9 mouse cellular contexts compared by ENCODE assay signal in genomic region chr8:104383977-104384376, GRCm38 (mm10). TPM values are rescaled to one million over a fixed set of nuclear protein-coding genes. Genes with fewer than 3 reads are reported as not detected.
DNase-seq lines count a peak whose midpoint lies in the region; ATAC-seq lines count a peak whose summit lies in the region.
"Had no signal": no experiment of that assay in that cellular context is flagged by ENCODE, and none has a peak within 500 bp of the region (broad histone marks: within the 10 kb centered on the region; RNA-seq: fewer than 3 reads in every experiment).

No protein-coding gene starts in this region.

- peak overlapping the region; percentile 10; the same call in 1 of the 2 replicates for H3K27ac ChIP-seq in neural tube, embryonic 12.5 days
- H3K27ac ChIP-seq in stomach, embryonic 15.5 days = peak overlapping the region; percentile 68; the same call in 1 of the 2 replicates

- H3K9ac ChIP-seq in neural tube, embryonic 12.5 days = no peak overlapping the region
- no peak overlapping the region for H3K9ac ChIP-seq in stomach, embryonic 15.5 days

- H3K4me2 ChIP-seq in neural tube, embryonic 12.5 days (replicated peaks) = no peak overlapping the region
- no peak overlapping the region for H3K4me2 ChIP-seq in stomach, embryonic 15.5 days

- H3K36me3 ChIP-seq in neural tube, embryonic 12.5 days = no peaks in the 10 kb centered on the region
- no peaks in the 10 kb centered on the region for H3K36me3 ChIP-seq in stomach, embryonic 15.5 days

- H3K27me3 ChIP-seq in neural tube, embryonic 12.5 days (replicated peaks) = no peaks in the 10 kb centered on the region
- no peaks in the 10 kb centered on the region for H3K27me3 ChIP-seq in stomach, embryonic 15.5 days (replicated peaks)

- 75% methylated on average over 3 of the region's 3 CpGs for WGBS in neural tube, embryonic 12.5 days
- 73% methylated on average over 3 of the region's 3 CpGs for WGBS in stomach, embryonic 15.5 days

- H3K4me1 ChIP-seq in neural tube, embryonic 12.5 days = peaks cover 10% of the 10 kb centered on the region
- peaks cover 40% of the 10 kb centered on the region for H3K4me1 ChIP-seq in stomach, embryonic 15.5 days

- no peak for ATAC-seq in neural tube, embryonic 12.5 days (ENCODE audit: low FRiP score, low read depth)
- peak; percentile 44; the same call in 1 of the 2 replicates for ATAC-seq in stomach, embryonic 15.5 days (ENCODE audit: insufficient read depth, low FRiP score, low read depth)

- DNase-seq in adrenal gland, postnatal 10 days = peak; percentile 64
- DNase-seq in adrenal gland, postnatal 25 days = no peak
- DNase-seq in neural tube, embryonic 10.5 days (ENCODE audit: extremely low spot score, low spot score) = no peak
- peak; percentile 81 for DNase-seq in kidney, postnatal 14 days
- DNase-seq in left cerebral cortex, postnatal 36 days (ENCODE audit: low spot score in 2 of 2) = no peak
- DNase-seq in yolk sac, embryonic 10.5 days (ENCODE audit: low spot score) = no peak

- no peak overlapping the region for H3K4me3 ChIP-seq in neural tube, embryonic 12.5 days
- no peak overlapping the region for H3K4me3 ChIP-seq in stomach, embryonic 15.5 days (replicated peaks)
- H3K4me3 ChIP-seq: myocyte had no signal

- H3K9me3 ChIP-seq in neural tube, embryonic 12.5 days = no peaks in the 10 kb centered on the region
- no peaks in the 10 kb centered on the region for H3K9me3 ChIP-seq in stomach, embryonic 15.5 days

- intact Hi-C loops in left cerebral cortex, postnatal 36 days (cut with DNase I) = no loop called here

RNA-seq across cellular contexts. Expression of gene Cmtm4, which starts 11.6 kb away (rescaled TPM):
- total RNA-seq in adrenal gland, postnatal 10 days (2021) = 10 to 100 TPM; 35.4 to 37.8 TPM
- total RNA-seq in adrenal gland, postnatal 25 days (2021) = 44.4 and 46.0 TPM in 2 replicates
- 2.3 and 2.7 TPM in 2 replicates for polyA plus RNA-seq in neural tube, embryonic 12.5 days (2016; fragmentation: Nextera tagmentation; extraction: Ambion mirVana)
- polyA plus RNA-seq in stomach, embryonic 15.5 days (2015; fragmentation: Nextera tagmentation; extraction: Ambion mirVana) = 6.2 and 6.4 TPM in 2 replicates
- 10 to 100 TPM; 79.5 to 82.1 TPM for total RNA-seq in left cerebral cortex, postnatal 36 days (2021)

RNA-seq across cellular contexts. Expression of gene Cmtm3, which starts 44.8 kb away (rescaled TPM):
- total RNA-seq in adrenal gland, postnatal 10 days (2021) = 10 to 100 TPM; 64.5 to 68.2 TPM
- total RNA-seq in adrenal gland, postnatal 25 days (2021) = 73.6 and 85.9 TPM in 2 replicates
- polyA plus RNA-seq in neural tube, embryonic 12.5 days (2016; fragmentation: Nextera tagmentation; extraction: Ambion mirVana) = 73.6 and 76.8 TPM in 2 replicates
- polyA plus RNA-seq in stomach, embryonic 15.5 days (2015; fragmentation: Nextera tagmentation; extraction: Ambion mirVana) = 121 and 122 TPM in 2 replicates
- total RNA-seq in left cerebral cortex, postnatal 36 days (2021) = 10 to 100 TPM; 11.9 to 12.1 TPM

RNA-seq across cellular contexts. Expression of gene Dync1li2, which starts 58.9 kb away (rescaled TPM):
- total RNA-seq in adrenal gland, postnatal 10 days (2021) = 100 to 1,000 TPM; 108 to 128 TPM
- total RNA-seq in adrenal gland, postnatal 25 days (2021) = 138 and 198 TPM in 2 replicates
- polyA plus RNA-seq in neural tube, embryonic 12.5 days (2016; fragmentation: Nextera tagmentation; extraction: Ambion mirVana) = 114 and 130 TPM in 2 replicates
- 54.9 and 58.0 TPM in 2 replicates for polyA plus RNA-seq in stomach, embryonic 15.5 days (2015; fragmentation: Nextera tagmentation; extraction: Ambion mirVana)
- total RNA-seq in left cerebral cortex, postnatal 36 days (2021) = 100 to 1,000 TPM; 276 to 310 TPM

Comparison
In these comparisons a context has a peak if more than half of its experiments do, and no peak if none do; other contexts are left out.
1. DNase-seq: peak in adrenal gland, postnatal 10 days (single experiment) and kidney, postnatal 14 days (single experiment); none in adrenal gland, postnatal 25 days (single experiment), neural tube, embryonic 10.5 days (single experiment), left cerebral cortex, postnatal 36 days (0 of 2) and yolk sac, embryonic 10.5 days (single experiment).